Mouse (Mus musculus): ENCODE results near the gene Ttc28. TPM values are rescaled to one million over a fixed set of nuclear protein-coding genes. Genes with fewer than 3 reads are reported as not detected.
A peak's percentile ranks its signal among the peaks of the same experiment; 100 is the strongest.

Ttc28 gene
- polyA plus RNA-seq, 1 experiment from 2014 or later: 17.6 TPM

DNA sequence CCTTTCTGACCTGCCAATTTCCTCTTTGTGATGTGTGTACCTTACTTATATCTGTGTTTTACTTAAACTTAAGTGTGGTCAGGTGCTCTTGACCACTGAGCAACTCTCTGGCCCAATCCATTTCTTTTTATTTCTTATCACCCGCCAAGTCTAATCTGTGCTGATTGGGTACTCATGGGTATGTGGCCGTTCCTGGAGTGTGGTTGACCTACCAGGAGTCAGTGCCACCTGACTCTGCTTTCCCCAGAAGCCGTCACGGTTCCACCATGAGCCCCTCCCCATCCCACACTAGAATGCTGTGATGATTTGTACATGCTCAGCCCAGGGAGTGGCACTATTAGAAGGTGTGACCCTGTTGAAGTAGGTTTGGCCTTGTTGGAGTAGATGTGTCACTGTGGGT, 153.9 kb downstream of the Ttc28 start:
- no peak for ATAC-seq (ENCODE audit: insufficient number of reproducible peaks, insufficient read depth, low FRiP score, low TSS enrichment, low read depth)
- Histone ChIP-seq H3K36me3 (no peaks in the 10 kb centered on the region), H3K27me3 (no peaks in the 10 kb centered on the region), H3K27ac (no peak overlapping the region), H3K4me1 (peaks cover 32% of the 10 kb centered on the region), H3K4me2 (no peak overlapping the region), H3K4me3 (no peak overlapping the region), H3K9ac (no peak overlapping the region), H3K9me3 (no peaks in the 10 kb centered on the region)
- WGBS: 87% methylated on average over 4 of the region's 4 CpGs

DNA sequence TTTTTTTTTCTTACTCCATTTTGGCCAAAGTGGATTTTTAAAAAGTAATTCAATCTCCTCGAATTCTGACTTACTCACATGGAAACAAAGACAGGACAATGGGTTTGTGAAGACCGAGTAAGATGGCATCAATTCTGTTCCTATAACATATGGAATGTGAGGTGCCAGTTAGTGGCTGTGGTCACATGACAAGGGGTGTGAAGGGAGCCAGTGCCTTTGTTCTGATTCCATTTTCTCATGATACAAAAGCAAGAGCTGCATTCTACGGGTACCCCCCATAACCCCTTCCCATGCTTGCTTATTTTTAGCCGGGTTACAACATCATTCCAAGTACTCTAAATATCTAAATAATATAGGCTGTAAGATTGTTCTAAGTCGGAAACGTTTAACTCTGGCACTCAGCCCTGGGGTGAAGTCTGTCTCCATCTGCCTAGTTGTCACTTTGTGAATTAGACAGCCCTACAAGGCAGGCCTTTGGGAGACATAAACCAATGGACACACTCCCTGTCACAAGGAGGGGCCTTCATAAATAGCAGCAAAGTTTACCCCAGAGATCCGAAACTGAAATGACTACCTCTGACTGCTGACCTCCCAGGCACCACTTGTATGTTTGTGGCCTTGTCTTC, 157.6 kb downstream of the Ttc28 start:
- Histone ChIP-seq H3K36me3 (no peaks in the 10 kb centered on the region), H3K4me2 (no peak overlapping the region), H3K9ac (no peak overlapping the region), H3K4me3 (no peak overlapping the region), H3K27me3 (no peaks in the 10 kb centered on the region), H3K4me1 (peaks cover 42% of the 10 kb centered on the region), H3K27ac (no peak overlapping the region), H3K9me3 (no peaks in the 10 kb centered on the region)
- no peak for ATAC-seq (ENCODE audit: insufficient number of reproducible peaks, insufficient read depth, low FRiP score, low TSS enrichment, low read depth)
- 80% methylated on average over 7 of the region's 7 CpGs for WGBS

DNA sequence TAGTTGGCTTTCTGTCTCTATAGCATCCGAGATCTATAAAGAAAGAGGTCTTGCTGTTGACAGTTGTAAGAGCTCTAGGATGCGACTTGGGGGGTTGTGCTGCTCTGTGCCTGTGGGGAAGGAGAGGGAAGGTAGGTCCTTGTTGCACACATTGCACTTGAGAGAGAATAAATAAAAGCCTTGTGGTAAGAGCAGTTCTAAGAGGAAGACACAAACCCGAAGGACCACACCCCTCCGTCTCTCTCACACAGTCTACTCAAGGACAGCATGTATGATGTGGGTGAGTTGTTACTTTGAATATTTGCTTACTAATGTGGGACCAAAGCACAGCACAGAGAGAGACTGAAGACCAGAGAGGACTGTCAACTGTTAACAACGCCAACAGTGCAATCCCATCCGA, 160.2 kb downstream of the Ttc28 start:
- Histone ChIP-seq H3K9me3 (no peaks in the 10 kb centered on the region), H3K4me2 (0 out of 2 replicates have a peak overlapping the region, but pooled peaks have one; percentile 10), H3K4me3 (no peak overlapping the region), H3K36me3 (no peaks in the 10 kb centered on the region), H3K27me3 (no peaks in the 10 kb centered on the region), H3K27ac (no peak overlapping the region), H3K4me1 (peaks cover 58% of the 10 kb centered on the region), H3K9ac (no peak overlapping the region)
- ATAC-seq (ENCODE audit: insufficient number of reproducible peaks, insufficient read depth, low FRiP score, low TSS enrichment, low read depth): no peak
- 63% methylated on average over 6 of the region's 6 CpGs for whole genome bisulfite sequencing

DNA sequence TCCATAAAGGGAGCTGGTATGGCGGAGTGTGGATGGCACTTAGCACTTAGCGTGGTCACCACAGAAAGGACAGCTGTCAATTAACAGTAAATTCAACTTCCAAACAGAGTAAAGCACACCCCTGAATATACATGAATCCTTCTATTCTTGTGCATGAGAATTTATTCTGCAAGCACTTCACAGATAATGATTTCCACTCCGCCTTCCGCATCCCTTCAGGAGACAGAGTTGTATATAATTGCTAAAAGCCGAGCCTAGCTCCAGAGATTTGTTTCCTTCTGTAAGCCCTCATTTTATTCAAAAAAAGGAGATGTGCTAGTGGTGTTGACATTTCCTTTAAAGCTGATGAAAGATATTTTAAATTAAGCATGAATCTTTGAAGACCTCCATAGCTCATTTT, 162.3 kb downstream of the Ttc28 start:
- no peaks in the 10 kb centered on the region for H3K27me3 ChIP-seq
- H3K27ac ChIP-seq: no peak overlapping the region
- no peak overlapping the region for H3K4me3 ChIP-seq
- no peak overlapping the region for H3K4me2 ChIP-seq
- H3K4me1 ChIP-seq: peaks cover 72% of the 10 kb centered on the region
- no peaks in the 10 kb centered on the region for H3K9me3 ChIP-seq
- no peak overlapping the region for H3K9ac ChIP-seq
- ATAC-seq (ENCODE audit: insufficient number of reproducible peaks, insufficient read depth, low FRiP score, low TSS enrichment, low read depth): no peak
- 66% methylated on average over 5 of the region's 5 CpGs for WGBS
- no peaks in the 10 kb centered on the region for H3K36me3 ChIP-seq

DNA sequence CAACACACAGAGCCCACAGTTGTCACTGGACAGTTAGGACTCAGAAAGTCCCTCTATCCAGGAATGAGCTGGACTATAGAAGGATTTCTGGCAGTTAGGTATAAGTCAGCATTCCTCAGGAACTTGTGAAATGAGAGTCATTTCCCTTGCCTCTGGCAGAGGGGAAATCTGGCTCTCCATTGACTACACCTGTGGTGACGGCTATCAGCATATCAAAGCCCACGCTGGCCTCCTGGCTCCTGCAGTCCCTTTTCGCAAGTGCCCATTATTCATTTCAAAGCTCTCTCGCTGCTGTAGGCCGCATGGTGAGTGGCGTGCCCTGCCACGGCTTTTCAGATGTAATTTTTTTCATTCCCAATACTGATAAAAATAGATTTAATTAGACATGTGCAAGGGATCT, 164.6 kb downstream of the Ttc28 start:
- H3K4me1 ChIP-seq: peaks cover 59% of the 10 kb centered on the region
- 31% methylated on average over 7 of the region's 7 CpGs for WGBS
- no peaks in the 10 kb centered on the region for H3K36me3 ChIP-seq
- H3K27me3 ChIP-seq: no peaks in the 10 kb centered on the region
- no peak overlapping the region; the same call in 1 of the 2 replicates for H3K27ac ChIP-seq
- H3K4me3 ChIP-seq: no peak overlapping the region
- no peaks in the 10 kb centered on the region for H3K9me3 ChIP-seq
- H3K4me2 ChIP-seq: no peak overlapping the region
- no peak for ATAC-seq (ENCODE audit: insufficient number of reproducible peaks, insufficient read depth, low FRiP score, low TSS enrichment, low read depth)
- no peak overlapping the region for H3K9ac ChIP-seq

DNA sequence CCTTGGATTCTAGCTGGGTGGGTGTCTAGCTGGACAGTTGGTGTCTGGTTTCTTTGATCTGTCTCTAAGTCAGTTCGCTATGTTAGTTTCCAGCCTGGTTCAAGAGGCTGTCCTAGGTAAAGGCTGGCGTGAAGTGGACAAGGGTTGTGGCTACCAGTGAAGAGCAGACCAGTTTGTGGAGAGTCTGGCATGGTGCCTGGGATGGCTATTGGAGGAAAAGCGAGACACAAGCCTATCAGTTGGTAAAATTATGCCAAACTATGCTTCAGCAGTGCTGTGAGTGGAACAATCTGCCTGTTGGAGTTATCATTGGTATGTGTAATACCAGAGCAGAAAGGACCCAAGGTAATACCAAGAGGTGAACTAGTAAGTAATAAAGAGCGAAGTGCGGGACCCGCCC, 166.8 kb downstream of the Ttc28 start:
- Histone ChIP-seq H3K9ac (no peak overlapping the region), H3K36me3 (no peaks in the 10 kb centered on the region), H3K4me1 (peaks cover 48% of the 10 kb centered on the region), H3K4me2 (no peak overlapping the region), H3K27ac (no peak overlapping the region), H3K4me3 (no peak overlapping the region), H3K27me3 (no peaks in the 10 kb centered on the region), H3K9me3 (no peaks in the 10 kb centered on the region)
- ATAC-seq (ENCODE audit: insufficient number of reproducible peaks, insufficient read depth, low FRiP score, low TSS enrichment, low read depth): no peak
- 88% methylated on average over 6 of the region's 6 CpGs for WGBS

DNA sequence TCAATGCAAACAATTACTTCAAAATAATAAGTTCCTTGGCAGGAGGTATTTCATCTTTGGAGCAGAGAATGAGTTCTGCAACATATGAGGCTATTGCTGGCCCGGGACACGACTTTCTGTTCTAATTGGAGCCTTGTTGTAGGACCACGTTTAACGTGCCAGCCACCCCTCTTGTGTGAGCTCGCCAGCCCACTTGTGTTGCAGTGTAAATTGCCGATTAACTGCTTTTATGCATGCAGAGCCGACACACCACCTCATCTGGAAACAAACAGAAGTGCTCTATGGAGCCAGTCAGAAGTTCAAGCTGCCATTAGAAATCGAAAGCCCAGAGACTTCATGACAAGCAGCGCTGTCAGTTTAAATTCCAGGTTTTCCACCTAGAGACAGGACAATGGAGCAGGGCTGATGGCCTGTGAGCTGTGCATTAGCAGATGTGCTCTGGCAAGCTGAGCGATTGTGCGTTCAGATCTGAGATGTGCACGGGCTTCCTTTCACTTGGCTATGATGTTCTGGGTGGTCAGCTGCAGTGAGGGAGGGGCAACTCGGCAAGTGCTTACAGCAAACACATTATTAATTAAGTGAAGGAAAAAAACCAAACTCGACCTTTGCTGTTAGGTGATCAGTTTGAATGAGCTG, 167.4 kb downstream of the Ttc28 start:
- 65% methylated on average over 14 of the region's 14 CpGs for WGBS
- H3K36me3 ChIP-seq: no peaks in the 10 kb centered on the region
- no peak overlapping the region for H3K27ac ChIP-seq
- H3K4me3 ChIP-seq: no peak overlapping the region
- H3K9ac ChIP-seq: no peak overlapping the region
- no peaks in the 10 kb centered on the region for H3K27me3 ChIP-seq
- H3K4me2 ChIP-seq: no peak overlapping the region
- ATAC-seq (ENCODE audit: insufficient number of reproducible peaks, insufficient read depth, low FRiP score, low TSS enrichment, low read depth): no peak
- H3K9me3 ChIP-seq: no peaks in the 10 kb centered on the region
- peaks cover 43% of the 10 kb centered on the region for H3K4me1 ChIP-seq

DNA sequence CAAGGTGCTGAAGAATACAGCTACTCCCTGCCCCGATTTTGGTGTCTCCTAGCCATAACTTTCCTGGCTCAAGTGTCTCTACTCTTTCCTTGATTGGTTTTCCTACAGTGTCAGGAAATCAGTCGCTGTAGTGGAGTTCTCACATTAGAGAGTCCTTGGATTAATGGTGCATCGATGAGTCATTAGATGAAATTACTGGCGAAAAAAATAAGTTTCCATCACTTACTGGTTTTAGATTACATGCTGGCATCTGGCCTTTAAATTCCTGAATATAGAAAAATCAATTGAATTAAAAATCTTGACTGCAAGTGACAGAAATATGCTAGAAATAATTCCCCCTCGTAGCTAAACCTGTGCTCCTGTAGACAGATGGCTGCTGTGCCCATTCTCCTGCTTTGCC, 168.4 kb downstream of the Ttc28 start:
- Histone ChIP-seq H3K4me3 (no peak overlapping the region), H3K4me2 (no peak overlapping the region), H3K9ac (no peak overlapping the region), H3K27me3 (no peaks in the 10 kb centered on the region), H3K4me1 (peaks cover 36% of the 10 kb centered on the region), H3K36me3 (no peaks in the 10 kb centered on the region), H3K9me3 (no peaks in the 10 kb centered on the region), H3K27ac (no peak overlapping the region)
- ATAC-seq (ENCODE audit: insufficient number of reproducible peaks, insufficient read depth, low FRiP score, low TSS enrichment, low read depth): no peak
- WGBS: 80% methylated on average over 5 of the region's 5 CpGs

DNA sequence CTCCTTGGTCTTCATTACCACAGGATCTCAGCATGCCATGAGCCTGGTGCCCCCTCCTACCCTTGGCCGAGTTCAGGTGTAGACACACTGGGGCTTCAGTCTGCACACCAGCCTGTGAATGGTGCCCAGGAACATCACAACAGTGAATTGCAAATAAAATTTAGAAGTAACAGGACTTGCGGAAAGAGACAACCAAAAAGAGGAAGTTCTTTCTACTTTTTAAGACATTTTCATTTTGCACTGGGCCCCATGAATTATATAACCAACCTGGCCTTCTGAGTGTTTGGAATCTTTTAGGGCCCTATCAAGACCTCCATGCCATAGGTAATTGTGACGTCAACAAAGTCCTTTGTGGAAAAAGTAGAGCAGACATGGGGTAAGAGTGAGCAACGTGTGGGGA, 170.0 kb downstream of the Ttc28 start:
- Histone ChIP-seq H3K9ac (no peak overlapping the region), H3K27ac (no peak overlapping the region), H3K27me3 (no peaks in the 10 kb centered on the region), H3K4me2 (no peak overlapping the region), H3K4me3 (no peak overlapping the region), H3K36me3 (no peaks in the 10 kb centered on the region), H3K4me1 (peaks cover 35% of the 10 kb centered on the region), H3K9me3 (no peaks in the 10 kb centered on the region)
- 90% methylated on average over 4 of the region's 4 CpGs for WGBS
- ATAC-seq (ENCODE audit: insufficient number of reproducible peaks, insufficient read depth, low FRiP score, low TSS enrichment, low read depth): no peak

DNA sequence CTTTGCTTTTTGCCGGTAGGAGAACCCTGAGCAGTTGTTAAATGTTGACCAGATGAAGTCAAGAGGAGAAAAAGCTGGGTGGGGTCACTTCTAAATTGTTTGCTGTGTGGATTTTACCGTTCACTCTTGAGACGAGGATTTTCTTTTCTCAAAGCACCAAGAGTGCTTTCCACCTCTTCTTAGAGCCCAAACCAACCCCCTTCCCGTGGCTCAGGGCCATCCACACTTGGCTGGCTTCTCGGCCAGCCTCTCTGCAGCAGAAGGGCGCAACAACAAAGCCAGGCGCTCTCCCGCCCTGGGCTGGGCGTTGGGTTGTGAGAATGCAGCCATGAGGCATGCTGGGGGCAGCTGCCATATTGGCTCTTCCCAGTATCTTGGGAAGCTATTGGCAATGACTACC, 170.5 kb downstream of the Ttc28 start:
- H3K4me2 ChIP-seq: no peak overlapping the region
- H3K36me3 ChIP-seq: no peaks in the 10 kb centered on the region
- H3K27ac ChIP-seq: no peak overlapping the region
- no peak for ATAC-seq (ENCODE audit: insufficient number of reproducible peaks, insufficient read depth, low FRiP score, low TSS enrichment, low read depth)
- 82% methylated on average over 9 of the region's 9 CpGs for WGBS
- H3K9me3 ChIP-seq: no peaks in the 10 kb centered on the region
- H3K4me3 ChIP-seq: no peak overlapping the region
- no peaks in the 10 kb centered on the region for H3K27me3 ChIP-seq
- H3K4me1 ChIP-seq: peaks cover 36% of the 10 kb centered on the region
- H3K9ac ChIP-seq: no peak overlapping the region

DNA sequence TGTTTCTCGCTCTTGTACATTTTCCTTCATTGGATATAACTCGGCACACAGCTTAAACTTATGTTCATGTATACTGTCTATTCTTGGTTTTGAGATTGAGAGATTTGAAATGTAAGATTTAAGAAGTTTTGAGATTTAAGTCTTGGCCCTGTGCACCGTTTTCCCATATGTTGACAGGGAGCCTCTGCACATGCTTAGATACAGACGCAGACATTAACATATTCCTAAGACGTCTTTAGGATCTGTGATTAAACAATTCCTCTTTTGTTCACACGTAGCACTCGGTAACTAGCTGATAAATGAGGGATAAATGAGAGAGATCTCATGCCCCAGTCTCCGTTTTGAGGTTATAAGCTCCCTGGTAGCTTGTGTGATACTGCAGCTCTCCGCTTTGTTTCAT, 174.8 kb downstream of the Ttc28 start:
- Histone ChIP-seq H3K4me2 (no peak overlapping the region), H3K27ac (no peak overlapping the region), H3K36me3 (no peaks in the 10 kb centered on the region), H3K9ac (no peak overlapping the region), H3K27me3 (no peaks in the 10 kb centered on the region), H3K4me3 (no peak overlapping the region), H3K9me3 (no peaks in the 10 kb centered on the region), H3K4me1 (peaks cover 57% of the 10 kb centered on the region)
- no peak for ATAC-seq (ENCODE audit: insufficient number of reproducible peaks, insufficient read depth, low FRiP score, low TSS enrichment, low read depth)
- WGBS: 76% methylated on average over 9 of the region's 9 CpGs

DNA sequence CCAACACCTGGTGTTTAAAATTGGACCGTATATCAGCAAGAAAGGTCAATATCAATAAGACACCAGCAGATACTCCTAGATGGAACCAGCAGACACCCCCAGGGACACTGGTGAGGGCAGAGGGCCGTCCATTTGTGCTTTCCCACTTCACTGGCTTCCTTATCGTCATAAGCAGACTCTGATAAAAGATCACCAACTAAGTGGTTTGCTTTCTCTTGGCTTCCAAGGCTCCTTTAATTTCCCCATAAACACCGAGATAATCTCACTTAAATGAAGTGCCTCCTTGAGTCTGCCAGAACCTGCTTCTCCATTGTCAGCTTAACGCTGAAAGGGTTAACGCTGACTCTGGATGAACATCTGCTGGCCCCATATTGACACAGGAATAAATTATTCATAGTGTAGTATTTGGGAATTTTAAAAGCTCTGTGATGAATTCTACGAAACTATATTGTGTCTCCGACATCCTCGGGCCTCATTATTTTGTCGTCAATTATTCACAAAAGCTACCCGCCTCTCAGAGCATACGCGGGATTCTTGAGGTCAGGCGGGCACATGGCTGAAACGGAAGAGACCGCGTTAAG, 175.3 kb downstream of the Ttc28 start:
- no peak for ATAC-seq (ENCODE audit: insufficient number of reproducible peaks, insufficient read depth, low FRiP score, low TSS enrichment, low read depth)
- Histone ChIP-seq H3K4me3 (no peak overlapping the region), H3K27ac (peak overlapping the region; percentile 58; the same call in 1 of the 2 replicates), H3K36me3 (no peaks in the 10 kb centered on the region), H3K4me2 (peak overlapping the region; percentile 27; the same call in 1 of the 2 replicates), H3K9ac (no peak overlapping the region), H3K9me3 (no peaks in the 10 kb centered on the region), H3K4me1 (peaks cover 62% of the 10 kb centered on the region), H3K27me3 (no peaks in the 10 kb centered on the region)
- WGBS: 64% methylated on average over 17 of the region's 17 CpGs

All from embryonic facial prominence, embryonic 13.5 days (tissue).